Mouse (Mus musculus): ENCODE data around the gene Syndig1. TPM values are rescaled to one million over a fixed set of nuclear protein-coding genes. Genes with fewer than 3 reads are reported as not detected.

Gene Syndig1
- polyA plus RNA-seq, 1 experiment from 2014 or later = 9.8 TPM

DNA sequence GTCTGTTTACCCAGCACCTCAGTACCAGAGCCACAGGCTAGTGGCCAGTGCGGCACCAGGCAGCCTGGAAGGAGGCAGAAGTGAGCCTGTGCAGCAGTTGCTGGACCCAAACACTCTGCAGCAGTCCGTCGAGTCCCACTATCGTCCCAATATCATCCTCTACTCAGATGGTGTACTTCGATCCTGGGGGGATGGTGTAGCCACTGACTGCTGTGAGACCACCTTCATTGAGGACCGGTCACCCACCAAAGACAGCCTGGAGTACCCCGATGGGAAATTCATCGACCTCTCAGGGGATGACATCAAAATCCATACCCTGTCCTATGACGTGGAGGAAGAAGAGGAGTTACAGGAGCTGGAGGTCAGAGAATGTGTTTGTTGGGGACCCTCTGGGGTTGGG lies 70.6 kb downstream of the Syndig1 start:
- H3K4me3 ChIP-seq (ENCODE audit: low read depth, low read length) = no peak overlapping the region
- H3K9me3 ChIP-seq (ENCODE audit: control insufficient read depth, low read length) = no peaks in the 10 kb centered on the region
- no peaks in the 10 kb centered on the region for H3K27me3 ChIP-seq (replicated peaks; ENCODE audit: control insufficient read depth, insufficient read depth, low read length)
- no peak overlapping the region for H3K4me2 ChIP-seq (ENCODE audit: low read length)
- H3K36me3 ChIP-seq (ENCODE audit: control insufficient read depth, insufficient read depth, low read length) = no peaks in the 10 kb centered on the region
- 87% methylated on average over 9 of the region's 9 CpGs for WGBS
- ATAC-seq (replicated peaks; ENCODE audit: low FRiP score, low TSS enrichment, low read depth) = no peak
- H3K9ac ChIP-seq (ENCODE audit: low read length) = no peak overlapping the region
- H3K27ac ChIP-seq (ENCODE audit: low read depth) = no peak overlapping the region
- DNase-seq (ENCODE audit: low spot score) = no peak
- H3K4me1 ChIP-seq (replicated peaks; ENCODE audit: control insufficient read depth, insufficient read depth, low read length) = no peaks in the 10 kb centered on the region

DNA sequence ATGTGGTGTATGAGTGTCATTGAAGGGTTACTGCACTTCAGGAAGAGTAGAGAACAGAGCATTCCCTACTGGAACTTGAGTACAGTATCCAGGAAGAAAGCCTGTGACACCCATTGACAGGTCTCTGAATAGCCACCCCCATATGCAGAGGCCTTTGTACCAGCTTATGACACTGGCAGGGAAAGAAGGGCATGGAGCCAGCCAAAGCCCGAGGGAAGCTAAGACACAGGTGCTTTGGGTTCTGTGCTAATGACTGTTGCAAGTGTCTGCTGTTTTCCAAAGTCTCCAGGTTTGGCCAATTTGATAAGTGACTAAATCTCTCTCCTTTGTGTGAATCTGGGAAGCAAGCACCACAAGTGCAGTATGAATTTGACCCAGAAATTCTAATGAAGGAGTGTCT lies 71.6 kb downstream of the Syndig1 start:
- DNase-seq (ENCODE audit: low spot score) = no peak
- H3K27ac ChIP-seq (ENCODE audit: low read depth) = no peak overlapping the region
- H3K27me3 ChIP-seq (replicated peaks; ENCODE audit: control insufficient read depth, insufficient read depth, low read length) = no peaks in the 10 kb centered on the region
- no peaks in the 10 kb centered on the region for H3K9me3 ChIP-seq (ENCODE audit: control insufficient read depth, low read length)
- no peak for ATAC-seq (replicated peaks; ENCODE audit: low FRiP score, low TSS enrichment, low read depth)
- WGBS = 92% methylated on average over 1 of the region's 1 CpGs
- H3K4me2 ChIP-seq (ENCODE audit: low read length) = no peak overlapping the region
- H3K9ac ChIP-seq (ENCODE audit: low read length) = no peak overlapping the region
- no peaks in the 10 kb centered on the region for H3K36me3 ChIP-seq (ENCODE audit: control insufficient read depth, insufficient read depth, low read length)
- no peak overlapping the region for H3K4me3 ChIP-seq (ENCODE audit: low read depth, low read length)
- no peaks in the 10 kb centered on the region for H3K4me1 ChIP-seq (replicated peaks; ENCODE audit: control insufficient read depth, insufficient read depth, low read length)

DNA sequence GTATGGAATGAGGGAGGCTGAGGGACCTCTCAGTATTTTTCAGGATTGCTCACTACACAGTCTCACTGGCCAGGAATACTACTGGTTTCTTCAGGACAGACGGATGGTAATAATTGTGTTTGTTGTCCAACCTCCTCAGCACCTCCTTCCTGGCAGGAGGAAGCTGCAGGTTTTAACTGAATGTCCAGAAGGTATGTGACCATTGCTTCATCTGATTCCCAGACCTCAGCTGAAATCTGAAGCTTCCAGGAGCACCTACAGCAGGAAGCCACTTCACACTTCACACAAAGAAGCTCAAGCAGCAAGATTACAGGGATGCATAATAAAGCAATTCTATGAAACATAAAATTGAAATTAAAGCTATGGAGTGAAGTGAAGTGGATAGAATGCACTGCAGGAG lies 75.4 kb downstream of the Syndig1 start:
- Histone ChIP-seq H3K36me3 (ENCODE audit: control insufficient read depth, insufficient read depth, low read length) (no peaks in the 10 kb centered on the region), H3K9me3 (ENCODE audit: control insufficient read depth, low read length) (no peaks in the 10 kb centered on the region), H3K27me3 (replicated peaks; ENCODE audit: control insufficient read depth, insufficient read depth, low read length) (no peaks in the 10 kb centered on the region), H3K4me1 (replicated peaks; ENCODE audit: control insufficient read depth, insufficient read depth, low read length) (no peaks in the 10 kb centered on the region), H3K4me2 (ENCODE audit: low read length) (no peak overlapping the region), H3K9ac (ENCODE audit: low read length) (no peak overlapping the region), H3K4me3 (ENCODE audit: low read depth, low read length) (no peak overlapping the region), H3K27ac (ENCODE audit: low read depth) (no peak overlapping the region)
- ATAC-seq (replicated peaks; ENCODE audit: low FRiP score, low TSS enrichment, low read depth) = no peak
- no peak for DNase-seq (ENCODE audit: low spot score)
- 76% methylated on average over 1 of the region's 1 CpGs for WGBS

DNA sequence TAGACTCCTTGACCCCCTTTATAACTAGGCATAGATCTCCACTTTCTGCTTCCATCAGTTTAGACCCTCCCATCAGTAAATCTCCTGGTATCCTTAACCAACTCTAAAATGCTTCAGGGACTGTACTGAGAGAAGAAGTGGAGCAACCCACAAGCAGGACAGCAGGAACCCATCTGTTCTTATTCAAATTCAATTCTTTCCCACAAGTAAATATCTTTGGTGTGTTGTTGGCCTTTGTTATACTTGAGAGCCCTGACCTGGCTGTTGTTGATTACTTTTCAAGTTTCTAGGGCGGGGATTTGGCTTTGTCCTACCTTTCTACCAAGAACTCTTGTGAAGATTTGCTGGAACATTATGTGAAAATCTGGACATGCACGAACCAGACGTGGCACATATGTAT lies 77.7 kb downstream of the Syndig1 start:
- DNase-seq (ENCODE audit: low spot score) (no peak), ATAC-seq (replicated peaks; ENCODE audit: low FRiP score, low TSS enrichment, low read depth) (no peak)
- Histone ChIP-seq H3K27ac (ENCODE audit: low read depth) (no peak overlapping the region), H3K9ac (ENCODE audit: low read length) (no peak overlapping the region), H3K36me3 (ENCODE audit: control insufficient read depth, insufficient read depth, low read length) (no peaks in the 10 kb centered on the region), H3K4me1 (replicated peaks; ENCODE audit: control insufficient read depth, insufficient read depth, low read length) (no peaks in the 10 kb centered on the region), H3K4me2 (ENCODE audit: low read length) (no peak overlapping the region), H3K27me3 (replicated peaks; ENCODE audit: control insufficient read depth, insufficient read depth, low read length) (no peaks in the 10 kb centered on the region), H3K9me3 (ENCODE audit: control insufficient read depth, low read length) (no peaks in the 10 kb centered on the region), H3K4me3 (ENCODE audit: low read depth, low read length) (no peak overlapping the region)
- 79% methylated on average over 3 of the region's 3 CpGs for WGBS

DNA sequence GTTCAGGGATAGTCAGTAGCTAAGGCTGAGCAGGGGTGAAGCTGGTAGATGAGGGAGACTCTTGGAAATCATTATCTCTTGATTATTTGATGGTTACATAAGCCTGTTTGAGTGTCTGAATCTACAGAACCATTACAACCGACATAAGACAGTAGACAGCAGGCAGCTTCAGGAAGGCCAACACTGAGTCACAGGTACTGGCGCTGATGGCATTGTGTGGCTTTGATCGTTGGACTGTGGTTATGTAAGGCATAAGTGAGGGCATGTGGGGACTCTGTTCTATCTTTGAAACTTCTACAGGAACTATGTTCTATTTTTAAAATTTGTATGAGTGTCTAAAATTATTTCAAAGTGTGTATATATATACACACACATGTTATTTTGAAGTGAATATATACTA lies 88.2 kb downstream of the Syndig1 start:
- H3K9me3 ChIP-seq (ENCODE audit: control insufficient read depth, low read length) = no peaks in the 10 kb centered on the region
- ATAC-seq (replicated peaks; ENCODE audit: low FRiP score, low TSS enrichment, low read depth) = no peak
- no peak overlapping the region for H3K4me3 ChIP-seq (ENCODE audit: low read depth, low read length)
- DNase-seq (ENCODE audit: low spot score) = no peak
- no peak overlapping the region for H3K27ac ChIP-seq (ENCODE audit: low read depth)
- H3K36me3 ChIP-seq (ENCODE audit: control insufficient read depth, insufficient read depth, low read length) = no peaks in the 10 kb centered on the region
- H3K27me3 ChIP-seq (replicated peaks; ENCODE audit: control insufficient read depth, insufficient read depth, low read length) = no peaks in the 10 kb centered on the region
- H3K4me1 ChIP-seq (replicated peaks; ENCODE audit: control insufficient read depth, insufficient read depth, low read length) = no peaks in the 10 kb centered on the region
- no peak overlapping the region for H3K4me2 ChIP-seq (ENCODE audit: low read length)
- 87% methylated on average over 3 of the region's 3 CpGs for WGBS
- no peak overlapping the region for H3K9ac ChIP-seq (ENCODE audit: low read length)

DNA sequence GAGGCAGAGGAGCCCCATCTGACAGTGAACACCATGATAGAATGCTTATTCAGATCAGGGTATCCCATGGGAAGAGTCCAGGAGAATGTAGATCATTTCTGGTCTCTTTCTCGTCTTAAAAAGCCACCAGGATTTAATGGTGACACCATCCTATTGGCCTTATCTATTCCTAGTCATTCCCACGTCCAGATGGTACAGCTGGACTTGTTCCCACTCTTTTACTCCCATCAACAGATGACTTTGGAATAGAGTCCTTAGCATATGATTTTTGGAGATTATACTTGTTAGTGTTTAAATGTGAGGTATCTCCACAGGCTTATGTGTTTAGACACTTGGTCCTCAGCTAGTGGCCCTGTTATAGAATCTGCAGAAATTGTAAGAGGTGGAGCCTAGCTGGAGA lies 94.5 kb downstream of the Syndig1 start:
- no peaks in the 10 kb centered on the region for H3K4me1 ChIP-seq (replicated peaks; ENCODE audit: control insufficient read depth, insufficient read depth, low read length)
- H3K36me3 ChIP-seq (ENCODE audit: control insufficient read depth, insufficient read depth, low read length) = no peaks in the 10 kb centered on the region
- no peak overlapping the region for H3K27ac ChIP-seq (ENCODE audit: low read depth)
- ATAC-seq (replicated peaks; ENCODE audit: low FRiP score, low TSS enrichment, low read depth) = no peak
- no peaks in the 10 kb centered on the region for H3K9me3 ChIP-seq (ENCODE audit: control insufficient read depth, low read length)
- no peak overlapping the region for H3K4me3 ChIP-seq (ENCODE audit: low read depth, low read length)
- DNase-seq (ENCODE audit: low spot score) = peak; percentile 3
- H3K9ac ChIP-seq (ENCODE audit: low read length) = no peak overlapping the region
- H3K27me3 ChIP-seq (replicated peaks; ENCODE audit: control insufficient read depth, insufficient read depth, low read length) = no peaks in the 10 kb centered on the region
- no peak overlapping the region for H3K4me2 ChIP-seq (ENCODE audit: low read length)
- WGBS = 69% methylated on average over 2 of the region's 2 CpGs

DNA sequence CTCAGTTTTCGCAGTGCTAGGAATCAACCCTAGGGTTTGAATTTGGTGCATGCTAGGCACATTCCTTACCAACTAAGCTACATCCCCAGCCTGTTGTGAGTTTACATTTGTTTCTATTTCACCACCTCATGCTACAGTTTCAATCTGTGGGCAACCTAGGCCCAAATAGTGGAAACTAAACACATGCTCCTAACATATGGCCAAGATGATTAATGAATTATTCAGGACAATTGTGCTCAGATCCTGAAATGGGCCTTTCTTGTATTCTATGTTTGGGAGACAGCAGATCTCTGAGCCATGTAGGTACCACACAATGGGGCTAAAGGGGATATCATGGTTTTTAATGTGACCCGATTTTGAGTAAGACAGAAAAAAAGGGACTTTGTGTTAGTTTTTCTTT lies 96.9 kb downstream of the Syndig1 start:
- ATAC-seq (replicated peaks; ENCODE audit: low FRiP score, low TSS enrichment, low read depth) (no peak), DNase-seq (ENCODE audit: low spot score) (no peak)
- H3K4me3 ChIP-seq (ENCODE audit: low read depth, low read length) = no peak overlapping the region
- no peak overlapping the region for H3K27ac ChIP-seq (ENCODE audit: low read depth)
- 86% methylated on average over 2 of the region's 2 CpGs for WGBS
- no peaks in the 10 kb centered on the region for H3K9me3 ChIP-seq (ENCODE audit: control insufficient read depth, low read length)
- H3K9ac ChIP-seq (ENCODE audit: low read length) = no peak overlapping the region
- H3K36me3 ChIP-seq (ENCODE audit: control insufficient read depth, insufficient read depth, low read length) = no peaks in the 10 kb centered on the region
- no peaks in the 10 kb centered on the region for H3K27me3 ChIP-seq (replicated peaks; ENCODE audit: control insufficient read depth, insufficient read depth, low read length)
- H3K4me1 ChIP-seq (replicated peaks; ENCODE audit: control insufficient read depth, insufficient read depth, low read length) = no peaks in the 10 kb centered on the region
- no peak overlapping the region for H3K4me2 ChIP-seq (ENCODE audit: low read length)

DNA sequence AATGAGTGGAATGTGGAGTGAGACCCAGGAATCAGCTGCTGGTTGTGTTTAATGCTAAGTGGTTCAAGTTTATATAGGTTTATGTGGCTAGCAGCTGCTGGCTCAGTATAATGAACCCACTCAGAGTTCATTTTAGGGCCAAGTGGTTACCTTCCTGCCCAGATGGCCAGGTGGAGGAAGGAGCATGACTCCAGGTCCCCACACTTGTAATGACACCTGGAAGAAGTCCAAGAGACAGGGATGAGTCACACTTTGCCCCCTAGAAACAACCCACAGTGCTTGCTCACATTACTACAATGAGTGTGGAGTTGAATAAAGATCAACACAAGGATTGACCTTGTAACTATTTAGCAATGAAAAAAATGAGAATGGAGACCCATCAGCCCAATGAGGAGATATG lies 98.0 kb downstream of the Syndig1 start:
- no peak for ATAC-seq (replicated peaks; ENCODE audit: low FRiP score, low TSS enrichment, low read depth)
- H3K27me3 ChIP-seq (replicated peaks; ENCODE audit: control insufficient read depth, insufficient read depth, low read length) = no peaks in the 10 kb centered on the region
- H3K9me3 ChIP-seq (ENCODE audit: control insufficient read depth, low read length) = no peaks in the 10 kb centered on the region
- no peak overlapping the region for H3K27ac ChIP-seq (ENCODE audit: low read depth)
- peak; percentile 35 for DNase-seq (ENCODE audit: low spot score)
- no peaks in the 10 kb centered on the region for H3K4me1 ChIP-seq (replicated peaks; ENCODE audit: control insufficient read depth, insufficient read depth, low read length)
- no peak overlapping the region for H3K4me2 ChIP-seq (ENCODE audit: low read length)
- H3K4me3 ChIP-seq (ENCODE audit: low read depth, low read length) = no peak overlapping the region
- H3K36me3 ChIP-seq (ENCODE audit: control insufficient read depth, insufficient read depth, low read length) = no peaks in the 10 kb centered on the region
- no peak overlapping the region for H3K9ac ChIP-seq (ENCODE audit: low read length)

DNA sequence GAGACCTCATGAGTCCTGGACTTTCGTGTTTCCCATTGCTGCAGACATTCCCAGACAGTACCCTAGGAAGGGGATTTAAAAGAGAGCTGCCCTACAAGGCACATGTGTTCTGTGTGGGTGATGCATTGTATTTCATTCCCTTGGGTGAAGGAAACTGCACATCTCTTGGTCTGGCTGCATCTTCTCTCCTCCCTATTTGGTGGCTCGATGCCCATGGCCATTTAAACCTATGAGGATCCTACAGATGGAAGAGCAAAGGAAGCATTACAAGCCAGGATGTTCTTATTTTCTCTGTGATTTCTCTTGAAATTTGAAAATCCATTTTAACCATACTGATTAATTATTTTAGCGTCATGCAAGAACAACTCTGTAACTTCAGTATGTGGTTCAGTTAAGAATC lies 98.5 kb downstream of the Syndig1 start:
- Histone ChIP-seq H3K4me2 (ENCODE audit: low read length) (no peak overlapping the region), H3K9ac (ENCODE audit: low read length) (no peak overlapping the region), H3K27ac (ENCODE audit: low read depth) (no peak overlapping the region), H3K36me3 (ENCODE audit: control insufficient read depth, insufficient read depth, low read length) (no peaks in the 10 kb centered on the region), H3K4me3 (ENCODE audit: low read depth, low read length) (no peak overlapping the region), H3K9me3 (ENCODE audit: control insufficient read depth, low read length) (no peaks in the 10 kb centered on the region), H3K27me3 (replicated peaks; ENCODE audit: control insufficient read depth, insufficient read depth, low read length) (no peaks in the 10 kb centered on the region), H3K4me1 (replicated peaks; ENCODE audit: control insufficient read depth, insufficient read depth, low read length) (no peaks in the 10 kb centered on the region)
- no peak for DNase-seq (ENCODE audit: low spot score)
- no peak for ATAC-seq (replicated peaks; ENCODE audit: low FRiP score, low TSS enrichment, low read depth)
- WGBS = 88% methylated on average over 3 of the region's 3 CpGs

All from intestine, embryonic 14.5 days (tissue).